Mouse (Mus musculus) kidney, embryonic 16.5 days (tissue): ENCODE measurements around the gene Zer1. TPM values are rescaled to one million over a fixed set of nuclear protein-coding genes. Genes with fewer than 3 reads are reported as not detected.
"Not testable (repeated sequence)": the region's sequence is repeated elsewhere in the genome, so short reads cannot be mapped to it uniquely, and the experiment has no call there.

Source experiments
- ATAC-seq: fragments of 200-750 bp; cut with Nextera tagmentation; 2 replicates; pipeline ENCODE4 v1.8.0; 2017; ENCODE audit warnings: moderate TSS enrichment; ENCODE audit not compliant: low FRiP score, low TSS enrichment
- H3K27ac ChIP-seq: fragments of 300-500 bp; sonication (generic); 2 replicates; pipeline ENCODE4 v1.5.1; 2014; ENCODE audit warnings: low read length
- H3K27me3 ChIP-seq: fragments of 300-500 bp; sonication (generic); 2 replicates; pipeline ENCODE4 v1.6.1; 2014; ENCODE audit warnings: low read length, control low read depth, mixed read lengths; ENCODE audit not compliant: insufficient read depth
- H3K36me3 ChIP-seq: fragments of 300-500 bp; sonication (generic); 2 replicates; pipeline ENCODE4 v1.6.1; 2014; ENCODE audit warnings: low read length, control low read depth, mixed read lengths; ENCODE audit not compliant: insufficient read depth
- H3K4me1 ChIP-seq: fragments of 300-500 bp; sonication (generic); 2 replicates; pipeline ENCODE4 v1.6.1; 2014; ENCODE audit warnings: low read length, control low read depth, mixed read lengths; ENCODE audit not compliant: insufficient read depth
- H3K4me2 ChIP-seq: fragments of 300-500 bp; sonication (generic); replicated peaks from 2 replicates; pipeline ENCODE4 v1.6.1; 2014; ENCODE audit warnings: low read depth, low read length
- H3K4me3 ChIP-seq: fragments of 300-500 bp; sonication (generic); 2 replicates; pipeline ENCODE4 v1.5.1; 2014; ENCODE audit warnings: mild to moderate bottlenecking, low read length
- H3K9ac ChIP-seq: fragments of 300-500 bp; sonication (generic); replicated peaks from 2 replicates; pipeline ENCODE4 v1.6.1; 2014; ENCODE audit warnings: low read length
- H3K9me3 ChIP-seq: fragments of 300-500 bp; sonication (generic); 2 replicates; pipeline ENCODE4 v1.6.1; 2016; ENCODE audit warnings: low read length, control low read depth
- WGBS: fragments of 180-500 bp; shearing (Covaris S2); extraction: QIAGEN DNeasy Blood & Tissue Kit; methylation state at CpG from one replicate; pipeline ENCODE4 v1.1.7; 2014; 5-methylcytosine and 5-hydroxymethylcytosine counted together
- polyA plus RNA-seq: library from polyadenylated mRNA; unstranded; fragments of >200 nt; fragmentation: Nextera tagmentation; extraction: Ambion mirVana; gene quantifications from 2 replicates; pipeline ENCODE4 v1.2.1, GENCODE M21; 2015

Gene Zer1
- polyA plus RNA-seq, 1 experiment from 2014 or later: 5.6 TPM

- peak overlapping the region; percentile 59 for H3K4me3 ChIP-seq
- 0 out of 2 replicates have a peak, but pooled peaks have one; percentile 0 for ATAC-seq
- H3K9me3 ChIP-seq: no peaks in the 10 kb centered on the region
- no peaks in the 10 kb centered on the region for H3K27me3 ChIP-seq
- H3K36me3 ChIP-seq: no peaks in the 10 kb centered on the region
- peaks cover 34% of the 10 kb centered on the region for H3K4me1 ChIP-seq
- peak overlapping the region; percentile 80 for H3K4me2 ChIP-seq
- peak overlapping the region; percentile 77 for H3K9ac ChIP-seq
- peak overlapping the region; percentile 94 for H3K27ac ChIP-seq
- WGBS: 9% methylated on average over 36 of the region's 37 CpGs
Observed at GRCm38 (mm10) chr2:30061215-30062166, 62.9 kb downstream of the Zer1 start.

GRCm38 (mm10) chr2:30058418-30058817, 66.0 kb downstream of the Zer1 start:
- H3K27ac ChIP-seq: no peak overlapping the region
- H3K4me3 ChIP-seq: no peak overlapping the region
- peaks cover 12% of the 10 kb centered on the region for H3K4me1 ChIP-seq
- H3K4me2 ChIP-seq: no peak overlapping the region
- H3K36me3 ChIP-seq: no peaks in the 10 kb centered on the region
- H3K9me3 ChIP-seq: no peaks in the 10 kb centered on the region
- no peak for ATAC-seq
- no peaks in the 10 kb centered on the region for H3K27me3 ChIP-seq
- 63% methylated on average over 5 of the region's 5 CpGs for WGBS
- no peak overlapping the region for H3K9ac ChIP-seq

DNA sequence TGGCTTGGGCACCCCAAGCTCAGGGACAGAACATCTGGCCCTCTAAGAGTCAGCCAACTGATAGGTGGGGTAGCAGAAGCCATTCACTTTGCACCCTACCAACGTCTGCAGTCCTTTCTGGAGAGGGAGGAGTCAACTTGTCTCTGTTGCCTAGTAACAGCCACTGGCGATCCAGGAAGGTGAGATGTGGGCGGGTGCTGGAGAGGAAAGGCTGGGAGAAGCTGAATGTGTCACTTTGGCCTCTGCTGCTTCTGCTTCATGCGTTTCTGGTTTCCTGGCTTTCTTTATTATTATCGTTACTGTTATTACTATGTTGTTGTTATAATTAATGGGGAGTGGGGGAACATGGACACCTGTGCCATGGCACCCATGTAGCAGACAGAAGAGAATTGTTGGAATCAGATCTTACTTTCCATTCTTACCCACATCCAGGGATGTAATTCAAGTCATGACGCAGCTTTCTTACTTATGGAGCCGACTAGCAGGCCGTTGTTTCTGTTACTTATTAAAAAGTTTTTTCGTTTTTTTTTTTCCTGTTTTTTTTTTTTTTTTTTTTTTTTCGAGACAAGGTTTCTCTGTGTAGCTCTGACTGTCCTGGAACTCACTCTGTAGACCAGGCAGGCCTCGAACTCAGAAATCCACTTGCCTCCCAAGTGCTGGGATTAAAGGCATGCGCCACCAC, 67.0 kb downstream of the Zer1 start, which contains the start of gene Set:
TSS of gene Set (plus strand) at position 156 of the 682 bp plus-strand sequence.
- no peaks in the 10 kb centered on the region for H3K9me3 ChIP-seq

DNA sequence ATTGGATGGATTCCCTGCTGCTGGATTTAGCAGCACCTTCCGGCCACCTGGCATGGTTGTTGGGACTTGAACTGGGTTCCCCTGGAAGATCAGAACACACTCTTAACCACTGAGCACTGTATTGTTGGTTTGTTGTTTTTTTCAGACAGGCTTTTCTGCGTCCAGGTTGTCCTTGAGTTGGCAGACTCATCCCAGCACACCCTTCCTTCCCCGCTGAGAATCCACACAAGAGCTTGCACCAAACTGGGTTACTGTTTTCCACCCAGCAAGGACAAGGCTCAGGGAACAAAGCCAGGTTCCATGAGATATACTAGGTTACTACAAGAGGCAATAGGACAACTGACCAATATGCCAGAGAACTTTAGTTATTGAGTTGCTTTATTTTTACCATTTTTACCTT, 67.6 kb downstream of the Zer1 start:
- H3K4me2 ChIP-seq: no peak overlapping the region
- peaks cover 6% of the 10 kb centered on the region; the same call in 1 of the 2 replicates for H3K4me1 ChIP-seq
- H3K36me3 ChIP-seq: no peaks in the 10 kb centered on the region
- no peak for ATAC-seq
- 84% methylated on average over 3 of the region's 3 CpGs for WGBS
- H3K9ac ChIP-seq: no peak overlapping the region
- no peaks in the 10 kb centered on the region for H3K27me3 ChIP-seq
- no peak overlapping the region for H3K4me3 ChIP-seq
- no peaks in the 10 kb centered on the region for H3K9me3 ChIP-seq
- no peak overlapping the region for H3K27ac ChIP-seq

More for the DNA sequence above, 67.0 kb downstream of the Zer1 start, which contains the start of gene Set:
- Histone ChIP-seq H3K9ac (no peak within 1 kb of the TSS), H3K36me3 (no peaks in the 10 kb centered on the region), H3K4me1 (peaks cover 6% of the 10 kb centered on the region; the same call in 1 of the 2 replicates), H3K4me3 (no peak within 1 kb of the TSS), H3K27ac (no peak within 1 kb of the TSS), H3K4me2 (no peak within 1 kb of the TSS), H3K27me3 (no peaks in the 10 kb centered on the region)
- no peak for ATAC-seq
- WGBS: 45% methylated on average over 12 of the region's 12 CpGs

- not testable (repeated sequence) for H3K9me3 ChIP-seq, H3K36me3 ChIP-seq, H3K4me1 ChIP-seq, H3K9ac ChIP-seq, ATAC-seq, H3K27ac ChIP-seq, H3K4me3 ChIP-seq, H3K4me2 ChIP-seq, H3K27me3 ChIP-seq
- WGBS: 91% methylated on average over 3 of the region's 3 CpGs
Observed at GRCm38 (mm10) chr2:30055310-30055709, 69.1 kb downstream of the Zer1 start.

- Histone ChIP-seq H3K9ac (no peak overlapping the region), H3K4me1 (0 out of 2 replicates have a peak, but pooled peaks cover 5% of the 10 kb centered on the region), H3K36me3 (no peaks in the 10 kb centered on the region), H3K4me2 (no peak overlapping the region), H3K27ac (no peak overlapping the region), H3K4me3 (no peak overlapping the region), H3K27me3 (no peaks in the 10 kb centered on the region), H3K9me3 (no peaks in the 10 kb centered on the region)
- no peak for ATAC-seq
- WGBS: 37% methylated on average over 6 of the region's 6 CpGs
Observed at GRCm38 (mm10) chr2:30051992-30052761, 72.2 kb downstream of the Zer1 start.

DNA sequence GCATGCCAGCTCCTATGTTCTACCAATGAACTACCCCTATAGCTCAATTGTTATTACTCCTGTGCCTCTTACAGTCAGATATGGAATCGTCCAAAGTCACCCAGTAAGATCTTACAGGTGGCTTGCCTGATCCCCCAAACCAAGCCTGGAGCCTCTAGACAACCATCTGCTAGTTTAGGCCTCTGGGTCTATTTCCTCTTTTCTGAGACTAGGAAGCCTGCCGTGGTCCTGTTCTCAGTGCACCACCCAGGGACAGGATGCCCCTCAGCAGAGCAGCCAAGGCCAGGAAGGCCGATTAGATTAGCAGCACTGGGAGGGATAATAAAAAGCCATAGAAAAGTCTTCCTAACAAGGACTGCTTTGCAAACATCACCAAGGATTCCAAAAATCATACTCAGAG, 74.6 kb downstream of the Zer1 start:
- 84% methylated on average over 3 of the region's 3 CpGs for WGBS
- Histone ChIP-seq H3K27me3 (no peaks in the 10 kb centered on the region), H3K4me1 (0 out of 2 replicates have a peak, but pooled peaks cover 3% of the 10 kb centered on the region), H3K9ac (no peak overlapping the region), H3K4me3 (no peak overlapping the region), H3K9me3 (no peaks in the 10 kb centered on the region), H3K27ac (no peak overlapping the region), H3K4me2 (no peak overlapping the region), H3K36me3 (no peaks in the 10 kb centered on the region)
- ATAC-seq: no peak

DNA sequence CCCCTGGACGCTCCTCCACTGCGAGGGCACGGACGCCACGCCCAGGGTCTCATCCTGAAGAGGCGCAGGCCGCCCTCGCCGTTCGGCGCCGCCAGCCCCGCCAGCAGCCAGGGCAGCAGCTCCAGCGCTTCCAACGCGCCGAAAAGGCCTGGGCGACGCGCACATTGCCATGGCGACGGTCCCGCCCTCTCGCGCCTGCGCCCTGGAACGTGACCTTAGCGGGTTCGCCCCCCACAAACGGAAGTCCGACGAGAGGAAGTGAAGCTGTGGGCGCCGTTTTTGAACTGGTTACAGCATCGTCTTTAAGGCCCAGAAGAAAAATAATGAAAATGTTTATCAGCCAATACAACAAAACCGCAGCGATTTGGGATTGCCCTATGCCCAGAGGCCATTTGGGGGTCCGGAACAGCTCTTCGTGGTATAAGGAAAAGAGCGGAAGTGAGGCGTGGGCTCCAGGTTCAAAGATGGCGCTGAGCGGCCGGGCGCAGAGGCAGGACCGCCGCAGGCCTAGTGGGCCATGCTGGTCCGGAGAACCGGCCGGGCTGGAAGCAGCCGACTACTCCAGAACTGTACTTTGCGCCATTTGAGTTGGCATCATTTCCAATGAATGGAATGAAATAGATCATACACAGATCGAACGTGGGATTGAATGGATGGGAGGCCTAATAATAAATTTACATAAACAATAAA, 75.5 kb downstream of the Zer1 start, which contains the start of gene Wdr34:
TSS of gene Wdr34 (minus strand) at position 183 of the 690 bp plus-strand sequence.
- Histone ChIP-seq H3K27me3 (no peaks in the 10 kb centered on the region), H3K9ac (peak within 1 kb of the TSS; percentile 75), H3K4me2 (peak within 1 kb of the TSS; percentile 55), H3K27ac (peak within 1 kb of the TSS; percentile 93), H3K36me3 (no peaks in the 10 kb centered on the region), H3K9me3 (no peaks in the 10 kb centered on the region), H3K4me1 (0 out of 2 replicates have a peak, but pooled peaks cover 3% of the 10 kb centered on the region), H3K4me3 (peak within 1 kb of the TSS; percentile 62)
- WGBS: under 1% methylated on average over 53 of the region's 54 CpGs
- peak; percentile 95 for ATAC-seq

DNA sequence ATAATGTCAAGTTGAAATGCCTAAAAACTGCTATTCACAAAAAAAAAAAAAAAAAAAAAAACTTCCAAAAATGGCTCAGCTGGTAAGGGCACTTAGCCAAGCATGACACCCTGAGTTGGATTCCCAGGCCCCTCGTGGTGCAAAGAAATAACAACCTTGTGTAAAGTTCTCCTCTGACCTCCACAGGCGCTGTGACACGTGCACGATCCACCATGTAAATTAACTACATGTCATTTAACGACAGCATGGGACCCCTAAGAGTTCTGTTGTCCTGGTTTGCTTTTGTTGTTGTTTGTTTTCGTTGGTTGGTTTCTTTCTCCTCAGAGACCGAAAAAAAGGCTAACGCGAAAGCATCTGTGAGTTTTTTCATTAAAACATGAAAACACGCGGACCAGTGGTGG, 76.3 kb downstream of the Zer1 start:
- Histone ChIP-seq H3K27me3 (no peaks in the 10 kb centered on the region), H3K36me3 (no peaks in the 10 kb centered on the region), H3K9me3 (no peaks in the 10 kb centered on the region), H3K4me1 (0 out of 2 replicates have a peak, but pooled peaks cover 3% of the 10 kb centered on the region), H3K27ac (peak overlapping the region; percentile 93), H3K4me2 (peak overlapping the region; percentile 55), H3K9ac (peak overlapping the region; percentile 75), H3K4me3 (peak overlapping the region; percentile 62)
- 45% methylated on average over 11 of the region's 11 CpGs for WGBS
- no peak for ATAC-seq
